Mouse (Mus musculus): ENCODE data around the gene Midn. TPM values are rescaled to one million over a fixed set of nuclear protein-coding genes. Genes with fewer than 3 reads are reported as not detected.
A peak's percentile ranks its signal among the peaks of the same experiment; 100 is the strongest.

The Midn gene
- polyA plus RNA-seq, 1 experiment: 67.4 TPM

GRCm38 (mm10) chr10:80135641-80136040, 12.4 kb upstream of the Midn start:
- H3K27me3 ChIP-seq (ENCODE audit: control insufficient read depth, insufficient read depth, low read length, poor library complexity, severe bottlenecking): no peaks in the 10 kb centered on the region
- no peaks in the 10 kb centered on the region for H3K4me1 ChIP-seq (ENCODE audit: control insufficient read depth, insufficient read depth, low read length)
- no peak overlapping the region for H3K4me3 ChIP-seq (ENCODE audit: low read depth, low read length)

GRCm38 (mm10) chr10:80136179-80136951, 11.7 kb upstream of the Midn start:
- Histone ChIP-seq H3K36me3 (ENCODE audit: control insufficient read depth, insufficient read depth, low read length, poor library complexity, severe bottlenecking) (no peaks in the 10 kb centered on the region), H3K4me3 (ENCODE audit: low read depth, low read length) (peak overlapping the region; percentile 72), H3K27me3 (ENCODE audit: control insufficient read depth, insufficient read depth, low read length, poor library complexity, severe bottlenecking) (no peaks in the 10 kb centered on the region), H3K4me1 (ENCODE audit: control insufficient read depth, insufficient read depth, low read length) (no peaks in the 10 kb centered on the region), H3K27ac (ENCODE audit: insufficient read depth, low read length) (no peak overlapping the region), H3K9me3 (replicated peaks; ENCODE audit: control insufficient read depth, insufficient read depth, low read length, poor library complexity, severe bottlenecking) (no peaks in the 10 kb centered on the region), H3K9ac (ENCODE audit: low read depth, poor library complexity, severe bottlenecking) (peak overlapping the region; percentile 27)
- TF ChIP-seq POLR2A (IDR thresholded peaks at IDR 0.05; ENCODE audit: insufficient read depth, low read length) (no peak), EP300 (IDR thresholded peaks at IDR 0.05; ENCODE audit: insufficient read depth, low read depth, low read length) (no peak)

More at GRCm38 (mm10) chr10:80135641-80136040, 12.4 kb upstream of the Midn start:
- no peaks in the 10 kb centered on the region for H3K36me3 ChIP-seq (ENCODE audit: control insufficient read depth, insufficient read depth, low read length, poor library complexity, severe bottlenecking)
- TF ChIP-seq EP300 (IDR thresholded peaks at IDR 0.05; ENCODE audit: insufficient read depth, low read depth, low read length): no peak
- no peak for TF ChIP-seq POLR2A (IDR thresholded peaks at IDR 0.05; ENCODE audit: insufficient read depth, low read length)
- TF ChIP-seq CTCF (IDR thresholded peaks at IDR 0.05; ENCODE audit: low read depth, low read length): no peak
- no peak overlapping the region for H3K27ac ChIP-seq (ENCODE audit: insufficient read depth, low read length)
- H3K9ac ChIP-seq (ENCODE audit: low read depth, poor library complexity, severe bottlenecking): no peak overlapping the region
- H3K9me3 ChIP-seq (replicated peaks; ENCODE audit: control insufficient read depth, insufficient read depth, low read length, poor library complexity, severe bottlenecking): no peaks in the 10 kb centered on the region

GRCm38 (mm10) chr10:80136952-80137625, 11.0 kb upstream of the Midn start:
- H3K9me3 ChIP-seq (replicated peaks; ENCODE audit: control insufficient read depth, insufficient read depth, low read length, poor library complexity, severe bottlenecking): no peaks in the 10 kb centered on the region
- H3K27ac ChIP-seq (ENCODE audit: insufficient read depth, low read length): no peak overlapping the region
- TF ChIP-seq POLR2A (IDR thresholded peaks at IDR 0.05; ENCODE audit: insufficient read depth, low read length) (no peak), EP300 (IDR thresholded peaks at IDR 0.05; ENCODE audit: insufficient read depth, low read depth, low read length) (no peak), CTCF (IDR thresholded peaks at IDR 0.05; ENCODE audit: low read depth, low read length) (no peak)
- H3K4me1 ChIP-seq (ENCODE audit: control insufficient read depth, insufficient read depth, low read length): no peaks in the 10 kb centered on the region
- no peaks in the 10 kb centered on the region for H3K36me3 ChIP-seq (ENCODE audit: control insufficient read depth, insufficient read depth, low read length, poor library complexity, severe bottlenecking)
- H3K27me3 ChIP-seq (ENCODE audit: control insufficient read depth, insufficient read depth, low read length, poor library complexity, severe bottlenecking): no peaks in the 10 kb centered on the region
- peak overlapping the region; percentile 72 for H3K4me3 ChIP-seq (ENCODE audit: low read depth, low read length)
- H3K9ac ChIP-seq (ENCODE audit: low read depth, poor library complexity, severe bottlenecking): peak overlapping the region; percentile 75

GRCm38 (mm10) chr10:80137626-80138552, 10.2 kb upstream of the Midn start:
- Histone ChIP-seq H3K36me3 (ENCODE audit: control insufficient read depth, insufficient read depth, low read length, poor library complexity, severe bottlenecking) (no peaks in the 10 kb centered on the region), H3K9ac (ENCODE audit: low read depth, poor library complexity, severe bottlenecking) (peak overlapping the region; percentile 75)

GRCm38 (mm10) chr10:80138553-80139438, 9.3 kb upstream of the Midn start, which contains the start of gene Atp5d:
Atp5d (plus strand) TSS chr10:80138632.
- Histone ChIP-seq H3K4me3 (ENCODE audit: low read depth, low read length) (peak within 1 kb of the TSS; percentile 84), H3K27ac (ENCODE audit: insufficient read depth, low read length) (peak within 1 kb of the TSS; percentile 19; the same call in 1 of the 2 replicates), H3K9ac (ENCODE audit: low read depth, poor library complexity, severe bottlenecking) (peak within 1 kb of the TSS; percentile 75), H3K36me3 (ENCODE audit: control insufficient read depth, insufficient read depth, low read length, poor library complexity, severe bottlenecking) (peaks cover 5% of the 10 kb centered on the region), H3K4me1 (ENCODE audit: control insufficient read depth, insufficient read depth, low read length) (no peaks in the 10 kb centered on the region), H3K9me3 (replicated peaks; ENCODE audit: control insufficient read depth, insufficient read depth, low read length, poor library complexity, severe bottlenecking) (no peaks in the 10 kb centered on the region), H3K27me3 (ENCODE audit: control insufficient read depth, insufficient read depth, low read length, poor library complexity, severe bottlenecking) (no peaks in the 10 kb centered on the region)
- TF ChIP-seq POLR2A (IDR thresholded peaks at IDR 0.05; ENCODE audit: insufficient read depth, low read length) (peak; percentile 79), CTCF (IDR thresholded peaks at IDR 0.05; ENCODE audit: low read depth, low read length) (no peak), EP300 (IDR thresholded peaks at IDR 0.05; ENCODE audit: insufficient read depth, low read depth, low read length) (0 out of 2 replicates have a peak, but pooled peaks have one; percentile 24)

More at GRCm38 (mm10) chr10:80137626-80138552, 10.2 kb upstream of the Midn start:
- peak overlapping the region; percentile 19; the same call in 1 of the 2 replicates for H3K27ac ChIP-seq (ENCODE audit: insufficient read depth, low read length)
- no peaks in the 10 kb centered on the region for H3K27me3 ChIP-seq (ENCODE audit: control insufficient read depth, insufficient read depth, low read length, poor library complexity, severe bottlenecking)
- H3K4me3 ChIP-seq (ENCODE audit: low read depth, low read length): peak overlapping the region; percentile 84
- H3K9me3 ChIP-seq (replicated peaks; ENCODE audit: control insufficient read depth, insufficient read depth, low read length, poor library complexity, severe bottlenecking): no peaks in the 10 kb centered on the region
- H3K4me1 ChIP-seq (ENCODE audit: control insufficient read depth, insufficient read depth, low read length): no peaks in the 10 kb centered on the region
- TF ChIP-seq CTCF (IDR thresholded peaks at IDR 0.05; ENCODE audit: low read depth, low read length) (no peak), EP300 (IDR thresholded peaks at IDR 0.05; ENCODE audit: insufficient read depth, low read depth, low read length) (no peak), POLR2A (IDR thresholded peaks at IDR 0.05; ENCODE audit: insufficient read depth, low read length) (no peak)
